Mouse (Mus musculus) left cerebral cortex, postnatal 4 days (tissue): Measurements from ENCODE around the gene Tac2. TPM values are rescaled to one million over a fixed set of nuclear protein-coding genes. Genes with fewer than 3 reads are reported as not detected.
"Not testable (repeated sequence)": the region's sequence is repeated elsewhere in the genome, so short reads cannot be mapped to it uniquely, and the experiment has no call there.

Experiments used
- DNase-seq: peaks from one replicate; pipeline ENCODE4 v3.0.0-alpha.2; 2022
- intact Hi-C: fragments of 180-260 bp; cut with DNase I; formaldehyde crosslinking; loops from one replicate; pipeline ENCODE4 v1.15.1; 2025
- total RNA-seq, 2 experiments: library from RNA; stranded (reverse); gene quantifications; 2 replicates each; pipeline ENCODE4 v1.2.3; 2021

The Tac2 gene
- total RNA-seq, 2 experiments from 2014 or later: 2.8 to 4.3 TPM

DNA sequence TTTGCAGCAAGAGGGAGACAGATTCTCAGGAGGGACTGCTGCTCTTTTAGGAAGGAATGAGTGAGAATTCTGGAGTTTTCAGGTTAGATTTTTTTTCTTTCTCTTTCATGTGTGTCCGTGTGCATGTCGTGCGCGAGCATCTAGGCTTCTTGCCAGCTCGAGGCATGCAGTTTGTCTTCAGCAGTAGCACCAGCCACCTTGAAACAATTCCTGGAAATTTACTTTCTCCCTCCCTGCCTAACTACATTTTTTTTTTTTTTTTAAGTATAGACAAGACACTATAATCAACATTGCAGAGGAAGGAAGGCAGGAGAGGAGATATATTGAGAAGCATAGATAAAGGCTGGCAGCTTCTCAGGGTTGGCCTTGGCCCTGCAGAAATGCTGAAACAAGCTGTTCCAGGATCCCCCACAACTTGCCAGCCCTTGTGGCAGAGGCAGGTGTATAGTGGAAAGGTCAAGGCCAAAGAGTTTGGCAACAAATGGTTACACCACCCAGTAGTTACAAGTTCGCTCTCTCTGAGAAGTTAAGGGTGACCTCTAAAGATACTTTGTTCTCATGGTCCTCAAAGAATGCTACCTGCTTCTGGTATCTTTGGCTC, 30.4 kb downstream of the Tac2 start:
- DNase-seq: no peak
- intact Hi-C loops: no loop called here

DNA sequence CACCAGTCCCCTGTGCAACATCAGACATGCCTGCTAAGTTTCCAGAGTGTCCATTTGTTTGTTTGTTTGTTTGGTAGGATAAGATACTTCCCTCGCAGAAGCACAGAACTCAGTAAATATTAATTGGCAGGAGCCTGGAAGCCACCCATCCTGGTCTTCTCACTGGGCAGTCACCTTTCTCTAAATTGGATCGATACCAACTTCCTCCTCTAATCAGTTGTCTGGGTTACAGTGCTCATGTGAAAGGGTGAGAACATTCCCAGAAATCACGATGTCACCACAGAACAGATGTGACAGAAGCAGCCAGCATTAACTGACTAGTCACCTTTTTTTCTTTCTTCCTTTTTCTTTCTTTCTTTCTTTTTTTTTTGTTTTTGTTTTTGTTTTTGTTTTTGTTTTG, 31.0 kb downstream of the Tac2 start:
- intact Hi-C loops: no loop called here
- no peak for DNase-seq

DNA sequence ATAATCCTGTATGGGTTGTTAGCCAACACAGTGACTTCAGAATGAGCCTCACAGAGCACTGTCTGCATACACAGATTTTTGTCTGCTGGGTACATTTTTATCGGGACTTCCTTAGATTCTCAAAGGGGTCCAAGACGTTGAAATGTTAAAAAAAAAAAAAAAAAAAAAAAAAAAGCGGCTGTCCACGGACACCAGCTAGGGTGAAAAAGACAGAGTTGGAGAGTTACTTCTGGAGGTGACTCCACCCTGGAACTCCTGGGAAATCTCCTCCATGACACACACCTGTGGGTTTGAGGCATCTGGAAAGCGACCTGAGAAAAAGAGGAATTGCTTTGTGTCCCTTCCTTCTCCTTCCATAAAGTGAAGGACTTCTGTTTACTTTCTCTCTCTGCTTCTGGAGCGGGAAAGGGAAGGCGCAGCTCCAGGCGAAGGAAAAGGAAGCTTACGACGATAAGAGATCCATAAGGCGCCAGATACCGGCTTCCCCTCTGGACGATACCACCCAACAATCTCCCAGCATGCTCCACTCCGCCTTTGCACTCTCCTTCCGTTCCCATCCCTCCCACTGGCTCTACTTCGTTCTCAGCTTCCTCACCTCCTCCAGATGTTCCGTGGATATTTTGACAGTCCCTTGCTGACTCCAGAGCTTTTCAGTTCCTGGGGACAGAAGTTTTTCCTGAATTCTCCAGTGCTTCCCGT, 31.6 kb downstream of the Tac2 start:
- intact Hi-C loops: no loop called here
- DNase-seq: no peak

DNA sequence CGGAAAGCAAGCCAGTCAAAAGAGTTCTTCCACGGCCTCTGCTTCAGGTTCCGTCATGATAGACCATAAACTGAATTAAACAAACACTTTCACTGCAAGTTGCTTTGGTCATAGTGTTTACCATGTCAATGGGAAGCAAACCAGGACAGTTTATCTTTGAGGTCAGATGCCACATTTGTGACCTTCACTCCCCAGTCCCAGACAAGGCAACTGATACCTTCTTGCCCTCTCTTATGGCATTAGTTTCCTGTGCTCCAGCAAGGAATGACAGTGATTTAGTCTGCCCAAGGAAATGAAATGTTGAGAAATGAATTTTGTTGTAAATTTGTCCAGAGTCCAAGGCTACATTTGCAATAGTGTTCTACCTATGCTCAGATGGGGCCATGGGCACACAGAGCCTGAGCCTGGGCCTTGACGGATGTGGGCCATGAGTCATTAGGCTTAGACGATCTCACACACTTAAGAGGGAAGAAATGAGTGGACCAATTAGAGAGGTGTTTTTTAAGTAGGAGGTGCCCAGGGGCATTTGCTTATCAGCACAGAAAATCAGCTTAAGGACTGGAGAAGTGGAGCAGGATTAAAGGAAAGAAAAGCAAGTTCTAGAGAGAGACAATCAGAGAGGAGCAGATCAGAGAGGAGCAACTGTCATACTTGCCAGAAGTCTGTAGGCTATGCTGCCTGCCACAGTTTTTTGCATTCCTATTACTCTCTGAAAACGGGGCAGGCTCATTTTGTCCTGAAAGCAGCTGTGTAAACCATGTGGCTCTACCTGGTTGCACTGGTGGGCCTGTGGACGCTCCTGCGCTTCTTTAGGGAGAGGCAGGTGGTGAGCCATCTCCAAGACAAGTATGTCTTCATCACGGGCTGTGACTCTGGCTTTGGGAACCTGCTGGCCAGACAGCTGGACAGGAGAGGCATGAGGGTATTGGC, 35.2 kb downstream of the Tac2 start, which contains the start of the genes Rdh1 and Rdh16f1:
Rdh1 (plus strand) TSS at position 541 of the 930 bp plus-strand sequence.
Rdh16f1 (plus strand) TSS at position 607 of the 930 bp plus-strand sequence.
- intact Hi-C loops: no loop called here
- no peak for DNase-seq

- intact Hi-C loops, DNase-seq: not testable (repeated sequence)
Observed at GRCm38 (mm10) chr10:127762926-127763325, 38.6 kb downstream of the Tac2 start.

- intact Hi-C loops: no loop called here
- no peak for DNase-seq
Observed at GRCm38 (mm10) chr10:127763914-127764680, 39.8 kb downstream of the Tac2 start.

DNA sequence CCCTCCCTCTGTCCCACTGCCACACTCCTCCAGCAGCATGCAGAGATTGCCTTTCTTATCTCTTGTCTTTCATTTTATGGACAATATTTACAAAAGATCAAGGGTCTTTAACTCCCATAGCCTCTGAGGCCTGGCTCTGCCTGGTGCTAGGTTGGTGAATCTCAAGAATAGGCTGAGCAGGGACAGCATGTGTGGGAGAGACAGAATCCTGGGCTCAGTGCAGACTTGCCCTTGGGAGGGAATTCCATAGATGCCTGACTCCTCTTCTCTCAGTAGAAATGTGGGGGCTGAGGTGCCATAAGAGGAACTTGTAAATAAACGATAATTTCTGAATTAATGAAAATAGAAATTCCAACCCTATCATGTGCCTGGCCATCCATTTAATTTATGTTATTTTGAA, 42.3 kb downstream of the Tac2 start:
- intact Hi-C loops: no loop called here

DNA sequence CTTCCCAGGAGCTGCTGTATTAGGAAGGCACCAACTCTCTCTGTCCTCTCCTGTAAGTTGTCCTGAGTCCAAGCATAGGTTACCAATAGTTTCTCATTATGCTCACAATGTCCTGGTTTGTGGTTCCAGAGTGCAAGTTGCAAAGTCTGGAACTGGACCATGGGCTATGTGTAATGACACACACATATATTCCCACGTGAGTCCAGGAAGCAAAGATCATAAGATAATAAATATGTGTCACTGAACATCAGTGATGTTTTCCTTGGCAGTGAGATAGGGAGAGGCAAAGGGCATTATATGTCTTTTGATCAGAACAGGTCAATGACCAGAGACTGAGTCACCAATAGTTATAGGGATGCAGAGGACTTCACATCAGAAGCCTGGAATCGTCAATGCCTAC, 51.7 kb downstream of the Tac2 start, which contains the start of gene Rdh9:
Rdh9 (plus strand) TSS at position 376 of the 400 bp plus-strand sequence.
- no peak for DNase-seq
- intact Hi-C loops: no loop called here

More for the DNA sequence above, 42.3 kb downstream of the Tac2 start:
- DNase-seq: no peak

Other genes with a start within 250 kb of the Tac2 start
- gene Stac3, start 222.8 kb upstream of the Tac2 start, total RNA-seq: 1 to 10 TPM; 5.1 to 5.2 TPM
- gene Ndufa4l2, start 209.5 kb upstream of the Tac2 start, total RNA-seq: 1 to 10 TPM; 4.9 to 7.5 TPM
- 10 to 100 TPM; 39.7 to 39.9 TPM for gene Shmt2, start 202.0 kb upstream of the Tac2 start, total RNA-seq
- gene Nxph4, start 189.9 kb upstream of the Tac2 start, total RNA-seq: 10 to 100 TPM; 12.9 to 14.4 TPM
- gene Lrp1, start 103.3 kb upstream of the Tac2 start, total RNA-seq: 100 to 1,000 TPM; 286 to 296 TPM
- 1 to 10 TPM; 6.0 to 6.1 TPM for gene Stat6, start 81.5 kb upstream of the Tac2 start, total RNA-seq
- 1 to 10 TPM; 4.8 to 5.6 TPM for gene Nemp1, start 57.6 kb upstream of the Tac2 start, total RNA-seq
- 10 to 100 TPM; 21.5 to 21.9 TPM for gene Nab2, start 55.9 kb upstream of the Tac2 start, total RNA-seq
- gene Myo1a, start 19.3 kb upstream of the Tac2 start, total RNA-seq: under 1 TPM; 0.46 to 0.82 TPM
- 10 to 100 TPM; 14.5 to 15.1 TPM for gene Zbtb39, start 15.1 kb downstream of the Tac2 start, total RNA-seq
- gene Gpr182, start 27.3 kb downstream of the Tac2 start, total RNA-seq: 1 to 10 TPM; 1.1 to 1.4 TPM
- under 1 TPM; 0.22 TPM for gene Rdh1, start 35.2 kb downstream of the Tac2 start, total RNA-seq
- gene Rdh16f1, start 35.3 kb downstream of the Tac2 start, total RNA-seq: not detected
- gene Rdh9, start 51.9 kb downstream of the Tac2 start, total RNA-seq: under 1 TPM; 0.60 to 0.72 TPM
- under 1 TPM in 1 of 2 experiments, not detected in 1; 0.12 TPM for gene Rdh16, start 76.7 kb downstream of the Tac2 start, total RNA-seq
- gene Rdh19, start 125.5 kb downstream of the Tac2 start, total RNA-seq: not detected
- not detected for gene Rdh16f2, start 142.0 kb downstream of the Tac2 start, total RNA-seq
- not detected for gene Rdh7, start 164.3 kb downstream of the Tac2 start, total RNA-seq
- not detected for gene Sdr9c7, start 174.0 kb downstream of the Tac2 start, total RNA-seq